Mouse (Mus musculus) midbrain, embryonic 12.5 days (tissue): ENCODE data around the gene Foxe3. TPM values are rescaled to one million over a fixed set of nuclear protein-coding genes. Genes with fewer than 3 reads are reported as not detected.

Source experiments
- ATAC-seq: fragments of 200-750 bp; cut with Nextera tagmentation; 2 replicates; pipeline ENCODE4 v1.8.0; 2017; ENCODE audit warnings: low read depth, moderate TSS enrichment, moderate library complexity; ENCODE audit not compliant: low FRiP score
- H3K27ac ChIP-seq: fragments of 300-500 bp; sonication (generic); replicated peaks from 2 replicates; pipeline ENCODE4 v1.5.1; 2016; ENCODE audit warnings: mild to moderate bottlenecking
- H3K27me3 ChIP-seq: fragments of 300-500 bp; sonication (generic); 2 replicates; pipeline ENCODE4 v1.6.1; 2016; ENCODE audit warnings: mild to moderate bottlenecking
- H3K36me3 ChIP-seq: fragments of 300-500 bp; sonication (generic); 2 replicates; pipeline ENCODE4 v1.6.1; 2016
- H3K4me1 ChIP-seq: fragments of 300-500 bp; sonication (generic); 2 replicates; pipeline ENCODE4 v1.6.1; 2016
- H3K4me2 ChIP-seq: fragments of 300-500 bp; sonication (generic); replicated peaks from 2 replicates; pipeline ENCODE4 v1.6.1; 2016; ENCODE audit warnings: mild to moderate bottlenecking, moderate library complexity
- H3K4me3 ChIP-seq: fragments of 300-500 bp; sonication (generic); 2 replicates; pipeline ENCODE4 v1.5.1; 2016; ENCODE audit warnings: mild to moderate bottlenecking
- H3K9ac ChIP-seq: fragments of 300-500 bp; sonication (generic); replicated peaks from 2 replicates; pipeline ENCODE4 v1.6.1; 2016; ENCODE audit warnings: mild to moderate bottlenecking, moderate library complexity
- H3K9me3 ChIP-seq: fragments of 300-500 bp; sonication (generic); 2 replicates; pipeline ENCODE4 v1.6.1; 2016; ENCODE audit warnings: mild to moderate bottlenecking
- WGBS: fragments of 180-500 bp; shearing (Covaris S2); methylation state at CpG from one replicate; pipeline ENCODE4 v1.1.7; 2016; 5-methylcytosine and 5-hydroxymethylcytosine counted together
- polyA plus RNA-seq: library from polyadenylated mRNA; unstranded; fragments of >200 nt; fragmentation: Nextera tagmentation; extraction: Ambion mirVana; gene quantifications from 2 replicates; pipeline ENCODE4 v1.2.1, GENCODE M21; 2016

The Foxe3 gene
- polyA plus RNA-seq, 1 experiment from 2014 or later: 0.42 TPM

DNA sequence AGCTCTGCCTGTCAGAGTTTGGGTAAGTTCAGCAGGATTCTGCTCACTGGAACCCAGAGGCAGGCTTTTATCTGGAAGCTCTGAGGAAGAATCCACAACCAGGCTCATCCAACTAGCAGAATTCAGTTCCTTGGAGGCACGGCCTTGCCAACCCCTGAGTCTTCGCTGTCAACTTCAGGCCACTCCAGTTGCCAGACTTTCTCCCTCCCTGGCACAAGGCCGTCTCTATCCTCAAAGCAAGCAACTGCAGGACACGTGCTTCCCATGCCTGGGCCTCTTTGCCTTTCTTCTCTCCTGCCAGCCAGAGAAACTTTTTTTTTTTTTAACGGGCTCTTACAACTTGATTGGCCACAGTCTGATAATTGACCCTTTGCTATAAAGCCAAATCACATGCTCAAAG is 19.2 kb upstream of the Foxe3 start:
- Histone ChIP-seq H3K4me2 (no peak overlapping the region), H3K27me3 (peaks cover 30% of the 10 kb centered on the region), H3K4me1 (peaks cover 8% of the 10 kb centered on the region; the same call in 1 of the 2 replicates), H3K9ac (no peak overlapping the region), H3K27ac (no peak overlapping the region), H3K36me3 (no peaks in the 10 kb centered on the region), H3K4me3 (no peak overlapping the region), H3K9me3 (no peaks in the 10 kb centered on the region)
- ATAC-seq: no peak
- 37% methylated on average over 5 of the region's 5 CpGs for WGBS

DNA sequence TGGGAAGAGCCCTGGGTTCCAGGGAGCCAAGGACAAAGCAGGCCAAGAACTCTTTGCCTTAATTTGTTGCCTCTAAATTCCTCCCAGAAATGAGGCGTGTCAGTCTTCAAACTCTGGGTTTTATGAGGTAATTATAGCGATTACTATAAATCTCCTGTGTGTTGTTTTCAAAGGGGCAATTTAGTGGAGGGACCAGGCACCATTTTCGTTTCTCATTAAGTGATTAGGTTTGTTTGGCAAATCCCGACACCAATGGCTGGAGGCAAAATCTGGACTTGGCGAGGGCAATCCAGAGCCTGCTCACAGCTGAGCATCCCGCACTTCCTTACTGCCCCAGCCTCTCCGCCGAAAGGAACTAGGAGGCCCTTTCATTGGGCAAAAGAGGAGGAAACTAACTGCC is 16.8 kb upstream of the Foxe3 start:
- Histone ChIP-seq H3K36me3 (no peaks in the 10 kb centered on the region), H3K27ac (no peak overlapping the region), H3K9ac (no peak overlapping the region), H3K9me3 (no peaks in the 10 kb centered on the region), H3K4me1 (peaks cover 8% of the 10 kb centered on the region; the same call in 1 of the 2 replicates), H3K27me3 (peaks cover 40% of the 10 kb centered on the region), H3K4me2 (no peak overlapping the region), H3K4me3 (no peak overlapping the region)
- WGBS: 57% methylated on average over 8 of the region's 8 CpGs
- ATAC-seq: no peak

DNA sequence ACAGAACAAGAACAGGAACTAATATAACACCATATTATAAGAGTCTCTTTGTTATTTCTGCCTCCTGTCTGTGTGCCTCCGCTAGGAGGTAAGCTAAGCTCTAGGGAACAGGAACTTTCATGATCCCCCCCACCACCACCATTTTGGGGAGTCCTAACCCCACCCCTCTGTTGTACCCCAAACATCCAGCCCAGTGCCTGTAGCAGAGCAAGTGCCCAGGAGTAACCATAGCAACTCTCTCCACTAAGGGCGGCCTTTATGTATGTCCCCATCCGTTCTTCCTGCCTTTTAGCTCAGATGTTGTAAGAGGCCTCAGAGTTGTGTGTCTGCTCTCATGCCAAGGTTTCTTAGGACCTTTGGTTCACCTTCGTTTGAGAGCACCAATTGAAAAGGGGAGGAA is 16.3 kb upstream of the Foxe3 start:
- H3K4me1 ChIP-seq: peaks cover 8% of the 10 kb centered on the region; the same call in 1 of the 2 replicates
- WGBS: 39% methylated on average over 4 of the region's 4 CpGs
- peaks cover 41% of the 10 kb centered on the region for H3K27me3 ChIP-seq
- H3K27ac ChIP-seq: no peak overlapping the region
- H3K4me2 ChIP-seq: no peak overlapping the region
- ATAC-seq: no peak
- no peak overlapping the region for H3K4me3 ChIP-seq
- no peaks in the 10 kb centered on the region for H3K9me3 ChIP-seq
- no peaks in the 10 kb centered on the region for H3K36me3 ChIP-seq
- no peak overlapping the region for H3K9ac ChIP-seq

DNA sequence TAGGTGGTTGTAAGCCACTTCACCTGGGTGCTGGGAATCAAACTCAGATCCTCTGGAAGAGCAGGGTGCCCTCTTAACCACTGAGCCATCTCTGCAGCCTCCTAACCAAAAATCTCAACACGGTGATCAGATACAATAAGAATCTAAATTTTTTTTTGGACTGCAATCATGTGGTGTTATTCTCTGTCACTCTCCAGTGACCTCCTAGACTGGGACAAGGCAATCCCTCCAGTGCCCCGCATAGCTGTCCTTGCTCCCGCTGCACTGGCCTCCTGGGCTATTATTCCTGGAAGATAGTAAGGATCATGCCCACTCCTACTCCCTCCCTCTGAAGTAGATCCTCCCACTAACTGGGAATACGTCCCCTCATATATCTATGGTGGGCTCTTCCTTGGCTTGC is 15.5 kb upstream of the Foxe3 start:
- no peak for ATAC-seq
- Histone ChIP-seq H3K36me3 (no peaks in the 10 kb centered on the region), H3K27me3 (peaks cover 33% of the 10 kb centered on the region), H3K4me3 (no peak overlapping the region), H3K27ac (no peak overlapping the region), H3K4me1 (peaks cover 8% of the 10 kb centered on the region; the same call in 1 of the 2 replicates), H3K9me3 (no peaks in the 10 kb centered on the region), H3K4me2 (no peak overlapping the region), H3K9ac (no peak overlapping the region)
- WGBS: 74% methylated on average over 4 of the region's 4 CpGs

DNA sequence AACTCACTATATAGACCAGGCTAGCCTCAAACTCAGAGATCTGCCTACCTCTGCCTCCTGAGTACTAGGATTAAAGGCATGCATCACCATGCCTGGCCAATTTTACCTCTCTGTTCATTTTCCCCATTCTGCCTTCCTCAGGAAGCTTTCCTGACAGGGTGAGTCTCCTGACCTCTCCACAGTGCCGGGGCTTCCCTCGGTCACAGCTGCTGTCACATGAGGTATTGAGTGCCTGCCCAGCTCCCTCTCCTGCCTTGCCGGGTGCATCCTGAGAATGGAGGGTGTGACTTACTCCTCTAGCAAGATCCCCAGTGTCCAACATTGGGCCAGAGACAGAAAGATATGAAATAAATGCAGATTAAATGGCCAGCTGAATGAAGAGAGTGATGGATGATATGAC is 12.4 kb upstream of the Foxe3 start:
- Histone ChIP-seq H3K27ac (no peak overlapping the region), H3K9ac (no peak overlapping the region), H3K36me3 (no peaks in the 10 kb centered on the region), H3K4me2 (no peak overlapping the region), H3K4me3 (no peak overlapping the region), H3K9me3 (no peaks in the 10 kb centered on the region), H3K27me3 (peaks cover 16% of the 10 kb centered on the region; the same call in 1 of the 2 replicates), H3K4me1 (peaks cover 5% of the 10 kb centered on the region; the same call in 1 of the 2 replicates)
- no peak for ATAC-seq
- WGBS: 56% methylated on average over 3 of the region's 3 CpGs

DNA sequence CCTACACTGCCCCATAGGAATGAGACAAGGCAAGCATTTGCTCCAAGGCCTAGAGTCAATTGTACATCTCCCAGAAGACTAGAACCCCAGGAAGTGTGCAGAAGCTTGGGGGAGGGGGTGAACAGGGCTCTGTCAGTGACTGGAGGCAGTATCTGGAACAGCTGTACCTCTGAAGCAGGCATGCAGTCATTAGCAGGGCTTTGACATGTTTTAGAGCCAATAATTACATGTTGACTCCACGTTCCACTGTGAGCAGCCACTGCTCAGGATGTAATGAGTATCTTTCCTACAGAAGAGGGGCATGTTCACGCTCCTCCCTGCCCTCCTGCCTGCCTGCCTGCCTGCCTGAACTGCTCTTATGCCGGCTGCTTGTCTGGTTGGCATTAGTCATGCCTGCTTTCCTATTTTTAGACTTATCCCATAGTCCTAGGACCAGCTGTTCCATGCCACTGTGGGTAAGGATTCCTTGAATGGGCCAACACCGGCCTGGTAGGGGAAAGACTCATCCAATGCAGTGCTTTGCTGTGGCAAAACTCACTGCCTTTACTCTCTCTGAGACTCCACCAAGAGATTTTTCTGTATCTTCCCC is 11.7 kb upstream of the Foxe3 start:
- H3K27me3 ChIP-seq: peaks cover 17% of the 10 kb centered on the region; the same call in 1 of the 2 replicates
- 62% methylated on average over 4 of the region's 4 CpGs for WGBS
- H3K36me3 ChIP-seq: no peaks in the 10 kb centered on the region
- H3K9ac ChIP-seq: no peak overlapping the region
- no peaks in the 10 kb centered on the region for H3K9me3 ChIP-seq
- no peak overlapping the region for H3K4me2 ChIP-seq
- H3K27ac ChIP-seq: no peak overlapping the region
- no peak for ATAC-seq
- peaks cover 5% of the 10 kb centered on the region; the same call in 1 of the 2 replicates for H3K4me1 ChIP-seq
- no peak overlapping the region for H3K4me3 ChIP-seq

DNA sequence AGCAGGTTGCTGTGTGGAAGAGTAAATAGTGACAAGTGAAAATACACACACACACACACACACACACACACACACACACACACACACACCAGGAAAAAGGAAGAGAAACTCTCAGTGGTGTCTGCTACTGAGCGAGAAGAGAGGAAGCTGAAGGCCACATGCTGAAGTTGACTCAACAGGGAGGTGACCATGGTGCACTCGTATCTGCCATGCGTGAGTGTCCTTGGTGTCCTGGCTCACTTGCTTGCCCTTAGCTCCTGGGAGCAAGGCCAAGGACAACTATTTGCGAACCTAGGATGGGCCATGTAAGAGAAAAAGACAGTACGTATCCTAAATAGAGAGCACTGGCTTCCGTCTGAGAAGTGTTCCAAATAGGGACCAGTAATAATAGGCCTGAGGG is 8.4 kb upstream of the Foxe3 start:
- Histone ChIP-seq H3K4me2 (no peak overlapping the region), H3K27me3 (peaks cover 37% of the 10 kb centered on the region), H3K9ac (no peak overlapping the region), H3K4me1 (0 out of 2 replicates have a peak, but pooled peaks cover 2% of the 10 kb centered on the region), H3K4me3 (no peak overlapping the region), H3K9me3 (no peaks in the 10 kb centered on the region), H3K27ac (no peak overlapping the region), H3K36me3 (no peaks in the 10 kb centered on the region)
- no peak for ATAC-seq
- WGBS: 85% methylated on average over 6 of the region's 6 CpGs

DNA sequence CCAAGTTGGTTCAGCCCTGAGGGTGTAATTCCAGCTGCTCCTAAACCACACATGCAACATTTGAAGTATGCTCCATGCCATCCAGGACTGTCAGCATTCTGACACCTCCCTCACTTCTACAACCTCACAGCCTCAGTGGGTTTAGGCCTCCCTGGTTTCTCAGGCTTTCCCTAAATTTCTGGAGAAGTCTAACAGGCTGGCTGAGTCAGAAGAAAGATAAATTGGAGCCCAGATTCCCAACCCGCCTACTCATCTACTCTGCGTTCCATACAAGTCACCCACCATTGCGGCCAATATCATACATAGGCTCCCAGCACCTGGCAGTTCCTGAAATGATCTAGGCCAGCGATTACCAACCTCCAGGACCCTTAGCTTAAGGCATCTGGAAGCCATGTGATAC is 6.9 kb upstream of the Foxe3 start:
- no peak overlapping the region for H3K4me2 ChIP-seq
- WGBS: 88% methylated on average over 4 of the region's 4 CpGs
- H3K36me3 ChIP-seq: no peaks in the 10 kb centered on the region
- no peaks in the 10 kb centered on the region for H3K9me3 ChIP-seq
- peaks cover 46% of the 10 kb centered on the region for H3K27me3 ChIP-seq
- no peak overlapping the region for H3K27ac ChIP-seq
- peaks cover 5% of the 10 kb centered on the region; the same call in 1 of the 2 replicates for H3K4me1 ChIP-seq
- ATAC-seq: no peak
- no peak overlapping the region for H3K9ac ChIP-seq
- H3K4me3 ChIP-seq: no peak overlapping the region

DNA sequence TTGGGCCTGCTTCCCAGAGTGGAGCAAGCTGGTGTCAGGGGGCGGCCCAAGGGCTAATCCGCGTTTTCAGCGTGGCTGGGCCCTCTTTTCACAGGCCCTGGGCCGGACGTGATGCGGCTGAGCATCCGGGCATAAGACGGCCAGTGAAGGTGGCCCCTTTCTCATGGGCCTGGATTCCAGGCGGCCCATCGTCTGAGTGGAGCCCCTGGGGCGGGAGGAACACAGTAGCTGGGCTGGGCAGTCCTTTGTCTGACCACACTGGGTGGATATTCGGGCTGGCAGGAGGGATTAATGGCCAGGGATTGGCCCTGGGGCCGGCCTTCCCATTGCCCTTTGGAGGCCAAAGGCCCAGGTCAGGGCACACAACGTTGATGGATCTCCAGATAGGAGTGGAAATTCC is 3.3 kb upstream of the Foxe3 start:
- Histone ChIP-seq H3K9me3 (no peaks in the 10 kb centered on the region), H3K9ac (no peak overlapping the region), H3K36me3 (no peaks in the 10 kb centered on the region), H3K4me1 (peaks cover 17% of the 10 kb centered on the region), H3K27me3 (peaks cover 74% of the 10 kb centered on the region), H3K27ac (no peak overlapping the region), H3K4me2 (no peak overlapping the region), H3K4me3 (no peak overlapping the region)
- ATAC-seq: no peak
- WGBS: 13% methylated on average over 15 of the region's 15 CpGs

DNA sequence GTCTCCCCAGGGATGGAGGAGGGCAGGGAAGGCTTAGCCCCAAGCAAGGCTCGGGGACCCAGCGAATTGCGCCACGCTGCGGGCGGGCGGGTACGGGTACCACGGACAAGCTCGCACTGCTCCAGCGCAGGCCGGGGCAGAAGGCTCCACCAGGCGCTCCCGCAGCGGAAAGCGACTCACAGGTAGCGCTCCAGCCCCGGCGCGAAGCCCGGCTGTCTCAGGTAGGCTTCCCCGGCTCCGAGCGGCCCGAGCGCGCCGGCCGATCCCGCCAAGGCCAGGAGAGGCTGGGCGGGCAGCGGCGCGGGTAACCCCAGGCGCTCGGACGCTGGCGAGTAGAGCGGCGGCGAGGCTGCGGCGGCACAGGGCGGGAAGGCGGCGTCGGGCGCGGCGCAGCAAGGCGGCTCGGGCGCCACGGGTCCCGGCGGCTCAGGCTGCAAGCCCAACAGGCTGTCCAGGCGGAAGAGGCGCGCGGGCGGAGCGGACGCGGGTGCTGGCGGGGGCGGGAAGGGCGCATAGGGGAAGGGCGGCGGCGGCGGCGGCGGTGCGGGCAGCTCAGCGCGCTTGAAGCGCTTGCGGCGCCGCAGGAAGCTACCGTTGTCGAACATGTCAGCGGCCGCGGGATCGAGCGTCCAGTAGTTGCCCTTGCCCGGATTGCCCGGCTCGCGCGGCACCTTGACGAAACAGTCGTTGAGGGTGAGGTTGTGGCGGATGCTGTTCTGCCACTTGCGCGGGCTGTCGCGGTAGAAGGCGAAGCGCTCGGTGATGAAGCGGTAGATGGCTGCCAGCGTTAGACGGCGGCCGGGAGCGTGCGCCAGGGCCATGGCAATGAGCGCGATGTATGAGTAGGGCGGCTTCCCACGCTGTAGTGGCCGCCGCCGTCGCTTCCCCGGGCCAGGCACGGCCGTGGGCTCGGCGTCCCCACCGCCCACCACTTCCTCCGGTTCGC is 569 bp downstream of the Foxe3 start:
- peak; percentile 34; the same call in 1 of the 2 replicates for ATAC-seq
- Histone ChIP-seq H3K36me3 (no peaks in the 10 kb centered on the region), H3K27me3 (peaks cover 77% of the 10 kb centered on the region), H3K9me3 (no peaks in the 10 kb centered on the region), H3K4me2 (peak overlapping the region; percentile 59), H3K4me3 (peak overlapping the region; percentile 46), H3K4me1 (peaks cover 17% of the 10 kb centered on the region), H3K27ac (no peak overlapping the region), H3K9ac (no peak overlapping the region; the same call in 1 of the 2 replicates)
- WGBS: under 1% methylated on average over 110 of the region's 125 CpGs

DNA sequence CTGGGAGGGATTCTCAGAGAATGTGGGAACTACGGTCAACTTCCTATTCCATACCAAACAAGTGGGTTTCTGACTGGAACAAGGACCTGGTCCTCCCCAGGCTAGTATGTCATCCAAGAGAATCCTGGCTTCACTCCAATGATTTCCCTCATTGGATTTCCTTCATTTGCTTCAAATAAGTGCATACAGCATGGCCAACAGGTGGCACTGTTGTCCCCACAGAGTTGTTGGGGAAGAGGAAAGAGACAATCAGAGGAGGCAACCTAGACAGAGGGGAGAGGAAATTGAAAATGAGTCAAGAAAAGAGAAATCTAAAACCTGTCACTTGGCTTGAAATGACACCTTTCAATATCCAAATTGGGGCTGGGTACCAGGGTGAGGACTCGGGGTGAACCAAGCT is 8.7 kb downstream of the Foxe3 start:
- Histone ChIP-seq H3K4me2 (no peak overlapping the region), H3K9ac (no peak overlapping the region), H3K4me3 (no peak overlapping the region), H3K9me3 (no peaks in the 10 kb centered on the region), H3K36me3 (no peaks in the 10 kb centered on the region), H3K4me1 (no peaks in the 10 kb centered on the region), H3K27ac (no peak overlapping the region), H3K27me3 (peaks cover 64% of the 10 kb centered on the region)
- ATAC-seq: no peak
- WGBS: 50% methylated on average over 2 of the region's 2 CpGs

DNA sequence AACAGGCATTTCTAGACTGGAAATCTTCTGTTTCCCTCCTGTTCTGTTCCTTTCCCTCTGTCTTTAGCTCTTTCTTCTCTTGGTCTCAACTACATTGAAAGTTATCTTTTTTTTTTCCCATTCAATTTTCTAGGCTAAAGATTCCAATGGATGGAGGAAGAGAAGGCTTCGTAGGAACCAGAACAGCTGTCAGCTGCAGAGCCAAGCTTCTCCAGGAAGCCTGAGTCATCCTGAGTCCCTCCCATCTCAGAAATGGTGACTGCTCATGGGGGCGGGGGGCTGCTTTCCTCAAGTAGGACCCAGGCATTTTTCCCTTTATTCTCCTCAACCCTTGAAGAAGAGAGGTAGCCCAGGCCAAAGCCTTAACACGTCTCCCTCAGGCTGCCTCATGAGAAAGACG is 9.8 kb downstream of the Foxe3 start:
- no peak overlapping the region for H3K4me2 ChIP-seq
- 30% methylated on average over 4 of the region's 4 CpGs for WGBS
- H3K36me3 ChIP-seq: no peaks in the 10 kb centered on the region
- H3K27me3 ChIP-seq: peaks cover 73% of the 10 kb centered on the region
- ATAC-seq: no peak
- H3K27ac ChIP-seq: no peak overlapping the region
- H3K9me3 ChIP-seq: no peaks in the 10 kb centered on the region
- H3K4me3 ChIP-seq: no peak overlapping the region
- H3K4me1 ChIP-seq: no peaks in the 10 kb centered on the region
- no peak overlapping the region for H3K9ac ChIP-seq
